Mouse (Mus musculus) limb, embryonic 11.5 days (tissue): Measurements from ENCODE around the gene Podnl1. TPM values are rescaled to one million over a fixed set of nuclear protein-coding genes. Genes with fewer than 3 reads are reported as not detected.

Source experiments
- ATAC-seq: fragments of 200-750 bp; cut with Nextera tagmentation; 2 replicates; pipeline ENCODE4 v1.8.0; 2017; ENCODE audit warnings: low read depth; ENCODE audit not compliant: insufficient number of reproducible peaks, low FRiP score, low TSS enrichment
- DNase-seq: peaks from one replicate; pipeline ENCODE4 v3.0.0-alpha.2; 2015; ENCODE audit warnings: low spot score
- H3K27ac ChIP-seq: fragments of 300-500 bp; sonication (generic); replicated peaks from 2 replicates; pipeline ENCODE4 v1.5.1; 2014; ENCODE audit warnings: low read depth, mild to moderate bottlenecking, low read length
- H3K27me3 ChIP-seq: fragments of 300-500 bp; sonication (generic); 2 replicates; pipeline ENCODE4 v1.6.1; 2014; ENCODE audit warnings: mild to moderate bottlenecking, low read length, mixed read lengths; ENCODE audit not compliant: control insufficient read depth, insufficient read depth
- H3K36me3 ChIP-seq: fragments of 300-500 bp; sonication (generic); 2 replicates; pipeline ENCODE4 v1.6.1; 2014; ENCODE audit warnings: mild to moderate bottlenecking, low read length, moderate library complexity, mixed read lengths; ENCODE audit not compliant: control insufficient read depth, insufficient read depth
- H3K4me1 ChIP-seq: fragments of 300-500 bp; sonication (generic); 2 replicates; pipeline ENCODE4 v1.6.1; 2014; ENCODE audit warnings: low read length, mixed read lengths; ENCODE audit not compliant: control insufficient read depth, insufficient read depth
- H3K4me2 ChIP-seq: fragments of 300-500 bp; sonication (generic); 2 replicates; pipeline ENCODE4 v1.6.1; 2014; ENCODE audit warnings: low read depth, mild to moderate bottlenecking, moderate library complexity; ENCODE audit not compliant: severe bottlenecking
- H3K4me3 ChIP-seq: fragments of 300-500 bp; sonication (generic); 2 replicates; pipeline ENCODE4 v1.5.1; 2014; ENCODE audit warnings: low read depth, low read length
- H3K9ac ChIP-seq: fragments of 300-500 bp; sonication (generic); 2 replicates; pipeline ENCODE4 v1.6.1; 2014; ENCODE audit warnings: mild to moderate bottlenecking, low read length
- H3K9me3 ChIP-seq: fragments of 300-500 bp; sonication (generic); 2 replicates; pipeline ENCODE4 v1.6.1; 2016; ENCODE audit warnings: low read length; ENCODE audit not compliant: control insufficient read depth
- WGBS: fragments of 180-500 bp; shearing (Covaris S2); extraction: QIAGEN DNeasy Blood & Tissue Kit; methylation state at CpG from one replicate; pipeline ENCODE4 v1.1.7; 2014; 5-methylcytosine and 5-hydroxymethylcytosine counted together
- polyA plus RNA-seq: library from polyadenylated mRNA; unstranded; fragments of >200 nt; fragmentation: Nextera tagmentation; extraction: Ambion mirVana; gene quantifications from 2 replicates; pipeline ENCODE4 v1.2.1, GENCODE M21; 2014

Gene Podnl1
- polyA plus RNA-seq: 0.10 and 0.17 TPM in 2 replicates

DNA sequence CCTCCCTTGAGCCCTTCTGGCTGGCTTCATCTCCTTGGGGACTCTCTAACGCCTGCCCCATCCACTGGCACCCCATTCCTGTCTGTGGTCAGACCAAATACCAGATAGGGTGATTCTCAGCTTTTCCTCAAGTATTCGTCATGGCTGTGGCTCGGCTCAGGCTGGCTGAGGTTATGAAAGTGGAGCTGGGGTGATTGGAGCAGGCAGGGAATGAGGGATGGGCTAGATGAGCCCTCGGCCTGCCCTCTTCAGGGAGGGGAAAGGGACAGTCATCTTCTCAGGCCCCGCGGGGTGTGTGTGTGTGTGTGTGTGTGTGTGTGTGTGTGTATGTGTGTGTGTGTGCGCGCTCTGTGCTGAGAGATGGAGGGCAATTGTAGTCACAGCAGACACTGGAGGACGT is at the start of gene Podnl1:
Gene Podnl1 (plus strand): TSS at position 334 of the 400 bp plus-strand sequence.
- H3K27ac ChIP-seq: no peak within 1 kb of the TSS
- no peak within 1 kb of the TSS for H3K4me3 ChIP-seq
- H3K9me3 ChIP-seq: no peaks in the 10 kb centered on the region
- H3K9ac ChIP-seq: no peak within 1 kb of the TSS
- no peak within 1 kb of the TSS for H3K4me2 ChIP-seq
- DNase-seq (no peak), ATAC-seq (no peak)
- WGBS: 75% methylated on average over 9 of the region's 9 CpGs
- H3K36me3 ChIP-seq: no peaks in the 10 kb centered on the region
- H3K27me3 ChIP-seq: no peaks in the 10 kb centered on the region
- H3K4me1 ChIP-seq: peaks cover 11% of the 10 kb centered on the region

DNA sequence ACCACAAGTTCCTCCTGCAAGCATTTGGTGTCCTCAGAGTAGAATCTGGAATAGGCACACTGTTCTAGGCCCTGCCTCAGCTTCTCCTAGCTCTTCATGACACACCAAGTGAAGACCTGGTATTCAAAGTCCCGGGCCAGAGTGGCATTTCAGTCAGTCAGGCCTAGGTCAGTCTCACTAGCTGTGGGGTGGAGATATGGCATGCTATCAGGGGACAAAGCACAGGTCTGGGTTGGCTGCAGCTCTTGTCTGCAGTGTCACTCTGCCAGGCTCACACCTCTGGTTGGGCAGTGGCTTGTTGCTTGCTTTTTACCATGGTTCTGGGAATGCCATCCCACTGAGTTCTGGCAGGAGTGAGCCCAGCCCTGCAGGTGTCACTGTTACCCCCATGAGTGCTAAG is 49.4 kb upstream of the Podnl1 start:
- Histone ChIP-seq H3K9ac (no peak overlapping the region), H3K4me3 (no peak overlapping the region), H3K27ac (no peak overlapping the region), H3K9me3 (no peaks in the 10 kb centered on the region), H3K27me3 (no peaks in the 10 kb centered on the region), H3K36me3 (peaks cover 10% of the 10 kb centered on the region; the same call in 1 of the 2 replicates), H3K4me2 (no peak overlapping the region), H3K4me1 (no peaks in the 10 kb centered on the region)
- 83% methylated on average over 1 of the region's 1 CpGs for WGBS
- ATAC-seq (no peak), DNase-seq (no peak)

DNA sequence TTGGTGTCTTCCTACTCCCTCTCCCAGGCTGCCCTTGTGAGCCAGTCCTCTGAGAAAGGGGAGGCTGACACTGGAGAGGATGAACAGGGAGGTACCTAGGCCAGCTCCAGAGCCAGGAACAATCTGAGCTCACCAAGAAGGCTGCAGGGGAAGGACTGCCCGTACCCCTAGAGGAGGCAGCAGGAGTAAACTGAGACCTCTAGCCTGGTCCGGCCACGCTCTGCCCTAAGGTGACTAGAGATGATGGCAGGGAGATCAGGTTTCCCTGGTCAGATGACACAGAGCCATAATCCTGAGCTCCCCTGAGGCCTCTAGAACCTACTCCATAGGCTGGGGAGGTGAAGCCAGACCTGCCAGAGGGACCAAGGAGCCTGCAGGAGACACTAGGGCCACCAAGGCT is 48.9 kb upstream of the Podnl1 start:
- Histone ChIP-seq H3K4me3 (no peak overlapping the region), H3K4me2 (no peak overlapping the region), H3K9ac (no peak overlapping the region), H3K27me3 (no peaks in the 10 kb centered on the region), H3K9me3 (no peaks in the 10 kb centered on the region), H3K4me1 (no peaks in the 10 kb centered on the region), H3K27ac (no peak overlapping the region), H3K36me3 (peaks cover 10% of the 10 kb centered on the region; the same call in 1 of the 2 replicates)
- no peak for DNase-seq
- no peak for ATAC-seq
- 47% methylated on average over 3 of the region's 3 CpGs for WGBS

DNA sequence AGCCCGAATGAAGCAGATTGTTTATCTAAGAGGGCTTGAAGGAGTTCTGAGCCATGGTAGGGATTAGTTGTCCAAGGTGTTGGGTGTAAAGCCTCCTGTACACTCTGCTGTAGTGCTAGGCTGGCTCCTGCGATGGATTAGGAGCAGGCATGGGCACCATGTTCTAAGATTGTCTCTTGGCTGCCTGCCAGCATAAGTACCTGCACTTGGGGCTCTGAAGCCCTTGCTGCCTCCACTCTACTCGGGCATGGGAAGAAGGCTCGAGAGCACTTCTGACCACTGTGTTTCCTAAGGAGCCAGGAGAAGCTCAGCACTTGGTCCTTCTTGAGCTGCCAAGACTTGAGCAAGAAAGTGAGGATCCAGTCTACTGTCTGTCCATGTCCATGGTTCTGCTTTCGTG is 46.6 kb upstream of the Podnl1 start:
- Histone ChIP-seq H3K4me1 (peaks cover 5% of the 10 kb centered on the region; the same call in 1 of the 2 replicates), H3K4me2 (no peak overlapping the region), H3K27me3 (no peaks in the 10 kb centered on the region), H3K27ac (no peak overlapping the region), H3K36me3 (peaks cover 23% of the 10 kb centered on the region), H3K9ac (no peak overlapping the region), H3K9me3 (no peaks in the 10 kb centered on the region), H3K4me3 (no peak overlapping the region)
- no peak for DNase-seq
- ATAC-seq: no peak
- WGBS: 82% methylated on average over 5 of the region's 5 CpGs

DNA sequence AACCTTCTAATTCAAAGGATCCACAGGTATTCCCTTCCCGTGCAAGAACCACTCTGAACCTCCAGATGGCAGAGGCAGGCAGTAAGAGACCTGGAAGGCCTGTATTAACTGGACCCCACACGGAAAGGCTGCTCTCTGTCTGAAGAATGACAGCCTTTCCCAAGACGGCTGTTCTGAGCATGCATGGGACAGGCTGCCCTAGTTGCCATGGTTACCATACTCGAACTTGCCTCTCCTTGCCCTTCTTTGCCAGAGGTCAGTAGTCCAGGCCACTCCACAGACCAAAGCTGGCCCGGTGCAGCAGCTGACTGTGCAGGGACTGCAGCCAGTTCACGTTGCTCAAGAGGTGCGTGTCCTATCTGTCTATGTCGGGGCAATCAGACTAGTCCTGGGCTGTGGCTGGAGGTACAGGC is 42.0 kb upstream of the Podnl1 start:
- H3K4me3 ChIP-seq: no peak overlapping the region
- H3K4me2 ChIP-seq: no peak overlapping the region
- no peak overlapping the region for H3K9ac ChIP-seq
- H3K9me3 ChIP-seq: no peaks in the 10 kb centered on the region
- peaks cover 8% of the 10 kb centered on the region for H3K4me1 ChIP-seq
- no peak overlapping the region for H3K27ac ChIP-seq
- ATAC-seq (no peak), DNase-seq (no peak)
- peaks cover 34% of the 10 kb centered on the region for H3K36me3 ChIP-seq
- no peaks in the 10 kb centered on the region for H3K27me3 ChIP-seq
- 23% methylated on average over 8 of the region's 8 CpGs for WGBS

DNA sequence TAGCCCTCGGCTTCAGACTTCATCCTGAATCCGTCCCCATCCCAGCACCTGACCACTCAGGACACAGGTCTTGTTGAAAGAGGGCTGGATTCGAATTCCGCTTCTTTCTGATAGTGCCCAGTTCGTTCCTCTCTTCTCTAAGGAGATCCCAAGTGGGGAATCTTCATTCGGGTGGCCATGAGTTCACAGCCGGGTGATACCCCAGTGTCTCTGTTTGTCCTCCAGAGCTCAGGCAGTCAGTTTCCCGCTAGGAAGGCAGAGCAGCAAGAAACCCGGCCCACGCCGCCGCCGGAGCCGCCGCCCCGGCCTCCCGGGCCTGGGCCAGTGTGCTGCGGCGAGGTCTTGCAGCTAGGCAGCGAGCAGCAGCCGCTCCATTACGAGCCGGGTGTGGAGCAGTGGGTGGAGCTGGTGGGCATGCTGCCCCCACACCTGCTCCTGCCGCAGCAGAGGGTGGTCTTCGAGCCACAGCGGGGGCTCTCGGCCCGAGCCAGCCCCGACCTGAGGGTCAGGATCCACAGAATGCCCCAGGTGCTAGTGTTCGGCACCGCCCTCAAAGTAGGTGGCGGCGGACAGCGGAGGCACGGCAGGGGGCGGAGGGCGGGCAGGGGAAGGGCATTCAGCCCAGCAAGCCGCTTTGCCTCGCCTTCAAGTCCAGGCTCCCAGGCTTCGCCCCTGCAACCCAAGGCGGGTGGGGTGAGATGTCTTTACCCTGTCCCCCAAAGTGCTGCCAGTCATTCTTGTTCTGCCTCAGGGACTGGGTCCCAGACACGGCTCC is 41.3 kb upstream of the Podnl1 start:
- H3K4me2 ChIP-seq: peak overlapping the region; percentile 15; the same call in 1 of the 2 replicates
- no peak overlapping the region for H3K9ac ChIP-seq
- ATAC-seq (no peak), DNase-seq (no peak)
- no peaks in the 10 kb centered on the region for H3K27me3 ChIP-seq
- WGBS: 35% methylated on average over 42 of the region's 42 CpGs
- peaks cover 8% of the 10 kb centered on the region for H3K4me1 ChIP-seq
- H3K27ac ChIP-seq: no peak overlapping the region
- H3K9me3 ChIP-seq: no peaks in the 10 kb centered on the region
- H3K4me3 ChIP-seq: no peak overlapping the region
- H3K36me3 ChIP-seq: peaks cover 34% of the 10 kb centered on the region

DNA sequence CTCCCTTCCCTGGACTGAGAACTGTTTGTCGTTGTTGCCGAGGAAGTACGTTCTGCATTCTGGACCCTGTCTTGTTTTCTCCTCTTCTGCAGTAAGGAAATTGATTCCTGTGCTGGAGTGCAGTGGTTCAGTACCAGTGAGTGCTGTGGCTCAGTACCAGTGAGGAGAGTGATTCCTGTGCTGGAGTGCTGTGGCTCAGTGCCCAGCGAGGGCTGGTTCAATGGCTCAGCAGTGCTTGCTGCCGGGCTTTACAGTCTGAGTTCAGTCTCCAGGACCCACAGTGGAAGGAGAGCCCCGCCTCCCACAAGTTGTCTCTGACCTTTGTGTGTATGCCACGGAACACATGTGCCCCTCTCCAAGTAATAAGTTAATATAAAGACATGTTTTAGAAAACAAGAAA is 38.6 kb upstream of the Podnl1 start:
- Histone ChIP-seq H3K4me3 (no peak overlapping the region), H3K9me3 (no peaks in the 10 kb centered on the region), H3K9ac (no peak overlapping the region), H3K4me2 (no peak overlapping the region), H3K27ac (no peak overlapping the region), H3K4me1 (peaks cover 8% of the 10 kb centered on the region), H3K36me3 (peaks cover 27% of the 10 kb centered on the region), H3K27me3 (no peaks in the 10 kb centered on the region)
- ATAC-seq (no peak), DNase-seq (no peak)
- WGBS: 88% methylated on average over 7 of the region's 7 CpGs

DNA sequence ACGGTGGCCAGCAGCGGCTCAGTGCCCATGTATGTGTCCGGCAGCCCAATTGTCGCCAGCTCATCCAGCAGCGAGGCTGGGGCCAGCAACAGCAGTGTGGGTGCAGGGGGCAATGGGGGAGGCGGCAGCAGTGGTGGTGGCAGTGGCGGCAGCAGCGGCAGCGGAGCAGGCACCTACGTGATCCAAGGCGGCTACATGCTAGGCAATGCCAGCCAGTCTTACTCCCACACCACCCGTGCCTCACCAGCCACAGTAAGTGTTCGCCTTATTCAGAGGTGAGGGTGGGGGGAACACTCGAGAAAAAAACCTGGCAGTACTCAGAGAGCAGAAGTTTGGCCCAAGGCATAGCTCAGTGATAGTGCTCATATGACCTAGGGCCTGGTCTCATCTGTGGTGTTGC is 38.0 kb upstream of the Podnl1 start:
- Histone ChIP-seq H3K9me3 (no peaks in the 10 kb centered on the region), H3K27me3 (no peaks in the 10 kb centered on the region), H3K36me3 (peaks cover 27% of the 10 kb centered on the region), H3K9ac (no peak overlapping the region), H3K4me2 (no peak overlapping the region), H3K4me1 (peaks cover 8% of the 10 kb centered on the region), H3K27ac (no peak overlapping the region), H3K4me3 (no peak overlapping the region)
- DNase-seq (no peak), ATAC-seq (no peak)
- WGBS: 95% methylated on average over 14 of the region's 14 CpGs
